Mouse (Mus musculus) ES-Bruce4 (cell line): ENCODE measurements around the gene Cxcr4.

ENCODE experiments used
- CTCF ChIP-seq: IDR thresholded peaks from one replicate; pipeline ENCODE4 v1.8.1; 2011; ENCODE audit warnings: low read depth, low read length
- EP300 ChIP-seq: IDR thresholded peaks from 2 replicates; pipeline ENCODE4 v1.6.1; 2011; ENCODE audit warnings: low read depth, low read length; ENCODE audit not compliant: insufficient read depth
- POLR2A ChIP-seq: IDR thresholded peaks from one replicate; pipeline ENCODE4 v1.8.1; 2011; ENCODE audit warnings: low read length; ENCODE audit not compliant: insufficient read depth

DNA sequence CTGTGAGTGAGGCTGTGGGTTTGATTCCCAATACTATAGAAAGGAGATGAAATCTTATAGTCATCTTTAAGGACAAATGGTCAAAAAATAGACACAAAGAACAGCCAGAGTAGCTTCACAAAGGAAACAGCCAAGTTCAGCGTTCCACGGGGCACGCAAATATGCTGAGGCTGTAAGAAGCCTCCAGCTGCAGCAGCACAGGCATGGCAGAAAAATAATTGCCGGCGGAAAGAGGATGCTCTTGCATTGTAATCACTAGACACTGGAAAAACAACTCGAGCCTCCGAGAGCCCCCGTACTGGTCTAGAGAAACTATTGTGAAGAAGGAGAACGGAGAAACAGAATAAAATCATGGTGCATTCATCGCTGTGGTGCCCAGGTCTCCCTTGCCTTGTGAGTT is 52.5 kb downstream of the Cxcr4 start:
- TF ChIP-seq CTCF (no peak), POLR2A (no peak), EP300 (no peak)
